Mouse (Mus musculus) liver, adult 2 months (tissue): ENCODE data around the gene Grm5. TPM values are rescaled to one million over a fixed set of nuclear protein-coding genes. Genes with fewer than 3 reads are reported as not detected.

Experiments used
- DNase-seq: peaks from one replicate; pipeline ENCODE4 v3.0.0-alpha.2; 2011; ENCODE audit warnings: low read depth, low spot score; ENCODE audit errors: extremely low read depth
- H3K27ac ChIP-seq: fragments of 200-500 bp; replicated peaks from 2 replicates; pipeline ENCODE4 v1.5.1; 2012; ENCODE audit warnings: low read depth, mild to moderate bottlenecking, control low read depth, inconsistent platforms, low read length; ENCODE audit not compliant: insufficient read depth
- H3K27me3 ChIP-seq: fragments of 200-500 bp; 2 replicates; pipeline ENCODE4 v1.6.1; 2012; ENCODE audit warnings: mild to moderate bottlenecking, moderate library complexity, low read length, inconsistent platforms; ENCODE audit not compliant: control insufficient read depth, insufficient read depth
- H3K36me3 ChIP-seq: fragments of 200-500 bp; 2 replicates; pipeline ENCODE4 v1.6.1; 2012; ENCODE audit warnings: low read length, inconsistent platforms; ENCODE audit not compliant: control insufficient read depth, insufficient read depth
- H3K4me1 ChIP-seq: fragments of 200-500 bp; 2 replicates; pipeline ENCODE4 v1.6.1; 2011; ENCODE audit warnings: low read length; ENCODE audit not compliant: control insufficient read depth, insufficient read depth
- H3K4me3 ChIP-seq: fragments of 200-500 bp; 2 replicates; pipeline ENCODE4 v1.5.1; 2011; ENCODE audit warnings: low read depth, mild to moderate bottlenecking, control low read depth, low read length, moderate library complexity; ENCODE audit not compliant: insufficient read depth
- H3K79me2 ChIP-seq: fragments of 200-500 bp; 2 replicates; pipeline ENCODE4 v1.6.1; 2012; ENCODE audit warnings: inconsistent platforms, mild to moderate bottlenecking, low read length, moderate library complexity; ENCODE audit not compliant: control insufficient read depth, insufficient read depth
- H3K9ac ChIP-seq: fragments of 200-500 bp; 2 replicates; pipeline ENCODE4 v1.6.1; 2012; ENCODE audit warnings: low read depth, mild to moderate bottlenecking, control low read depth, inconsistent platforms, low read length
- CTCF ChIP-seq: fragments of 200-500 bp; IDR thresholded peaks from 2 replicates; pipeline ENCODE4 v1.5.1; 2011; ENCODE audit warnings: low read depth, low read length, control low read depth
- POLR2A ChIP-seq: fragments of 200-500 bp; IDR thresholded peaks from 2 replicates; pipeline ENCODE4 v1.6.1; 2011; ENCODE audit warnings: low read length, control low read depth; ENCODE audit not compliant: insufficient read depth; ENCODE audit errors: extremely low read depth
- WGBS: fragments of 180-500 bp; shearing (Covaris S2); methylation state at CpG from one replicate; pipeline ENCODE4 v1.1.7; 2018; 5-methylcytosine and 5-hydroxymethylcytosine counted together
- polyA plus RNA-seq: library from polyadenylated mRNA; depleted of rRNA; stranded (reverse); fragments of >200 nt; gene quantifications from 2 replicates; pipeline ENCODE4 v1.2.3, GENCODE M21; 2012; rRNA removed
- total RNA-seq: library from RNA; depleted of rRNA; stranded (reverse); fragments of >200 nt; gene quantifications from 2 replicates; pipeline ENCODE4 v1.2.3, GENCODE M21; 2014; rRNA removed

Grm5 gene
- total and polyA plus RNA-seq, 2 experiments = not detected

- H3K36me3 ChIP-seq = no peaks in the 10 kb centered on the region
- H3K79me2 ChIP-seq = no peaks in the 10 kb centered on the region
- no peak for TF ChIP-seq CTCF
- no peak for TF ChIP-seq POLR2A
- H3K27ac ChIP-seq = no peak overlapping the region
- DNase-seq = no peak
- no peak overlapping the region for H3K9ac ChIP-seq
- H3K4me1 ChIP-seq = no peaks in the 10 kb centered on the region
- no peak overlapping the region for H3K4me3 ChIP-seq
- WGBS = 11% methylated on average over 41 of the region's 41 CpGs
- peaks cover 11% of the 10 kb centered on the region for H3K27me3 ChIP-seq
Observed at GRCm38 (mm10) chr7:88129536-88130487, 545.8 kb downstream of the Grm5 start.

GRCm38 (mm10) chr7:88130488-88130849, 546.5 kb downstream of the Grm5 start:
- TF ChIP-seq POLR2A (no peak), CTCF (no peak)
- Histone ChIP-seq H3K4me1 (no peaks in the 10 kb centered on the region), H3K4me3 (no peak overlapping the region), H3K79me2 (no peaks in the 10 kb centered on the region), H3K9ac (no peak overlapping the region), H3K27me3 (peaks cover 11% of the 10 kb centered on the region), H3K27ac (no peak overlapping the region), H3K36me3 (no peaks in the 10 kb centered on the region)
- 28% methylated on average over 22 of the region's 22 CpGs for WGBS
- DNase-seq = no peak

GRCm38 (mm10) chr7:88159542-88160241, 575.7 kb downstream of the Grm5 start:
- no peak for TF ChIP-seq CTCF
- no peak for TF ChIP-seq POLR2A
- 47% methylated on average over 1 of the region's 1 CpGs for WGBS
- H3K79me2 ChIP-seq = no peaks in the 10 kb centered on the region
- no peaks in the 10 kb centered on the region for H3K27me3 ChIP-seq
- no peak overlapping the region for H3K4me3 ChIP-seq
- no peak overlapping the region for H3K27ac ChIP-seq
- no peak for DNase-seq
- no peaks in the 10 kb centered on the region for H3K4me1 ChIP-seq
- H3K36me3 ChIP-seq = no peaks in the 10 kb centered on the region
- no peak overlapping the region for H3K9ac ChIP-seq

- Histone ChIP-seq H3K79me2 (no peaks in the 10 kb centered on the region), H3K4me1 (no peaks in the 10 kb centered on the region), H3K9ac (no peak overlapping the region), H3K4me3 (no peak overlapping the region), H3K36me3 (no peaks in the 10 kb centered on the region), H3K27ac (no peak overlapping the region), H3K27me3 (no peaks in the 10 kb centered on the region)
- TF ChIP-seq POLR2A (no peak), CTCF (no peak)
- DNase-seq = no peak
- WGBS = 93% methylated on average over 2 of the region's 2 CpGs
Observed at GRCm38 (mm10) chr7:88161586-88161985, 577.6 kb downstream of the Grm5 start.

Other genes with a start within 250 kb of the Grm5 start
- not detected in 2 replicates for gene Tyr, start 90.7 kb upstream of the Grm5 start, total RNA-seq
- gene Tyr, start 90.7 kb upstream of the Grm5 start, polyA plus RNA-seq = not detected in 2 replicates